Mouse (Mus musculus): ENCODE results near the gene Dcpp1. TPM values are rescaled to one million over a fixed set of nuclear protein-coding genes. Genes with fewer than 3 reads are reported as not detected.

Gene Dcpp1
- polyA plus RNA-seq, 1 experiment from 2014 or later: not detected

- Histone ChIP-seq H3K27ac (ENCODE audit: low read depth, low read length) (no peak overlapping the region), H3K36me3 (ENCODE audit: control insufficient read depth, insufficient read depth, low read length) (no peaks in the 10 kb centered on the region), H3K27me3 (replicated peaks; ENCODE audit: control insufficient read depth, insufficient read depth, low read length) (no peaks in the 10 kb centered on the region), H3K9ac (ENCODE audit: low read length) (no peak overlapping the region), H3K9me3 (replicated peaks; ENCODE audit: control insufficient read depth, low read length) (no peaks in the 10 kb centered on the region), H3K4me3 (ENCODE audit: low read depth, low read length) (no peak overlapping the region), H3K4me1 (ENCODE audit: control insufficient read depth, insufficient read depth, low read length) (no peaks in the 10 kb centered on the region), H3K4me2 (ENCODE audit: low read length) (no peak overlapping the region)
- DNase-seq (ENCODE audit: low spot score) (peak; percentile 58), ATAC-seq (no peak)
- WGBS: 43% methylated on average over 5 of the region's 5 CpGs
Observed at GRCm38 (mm10) chr17:23853292-23853691, 27.4 kb upstream of the Dcpp1 start.

DNA sequence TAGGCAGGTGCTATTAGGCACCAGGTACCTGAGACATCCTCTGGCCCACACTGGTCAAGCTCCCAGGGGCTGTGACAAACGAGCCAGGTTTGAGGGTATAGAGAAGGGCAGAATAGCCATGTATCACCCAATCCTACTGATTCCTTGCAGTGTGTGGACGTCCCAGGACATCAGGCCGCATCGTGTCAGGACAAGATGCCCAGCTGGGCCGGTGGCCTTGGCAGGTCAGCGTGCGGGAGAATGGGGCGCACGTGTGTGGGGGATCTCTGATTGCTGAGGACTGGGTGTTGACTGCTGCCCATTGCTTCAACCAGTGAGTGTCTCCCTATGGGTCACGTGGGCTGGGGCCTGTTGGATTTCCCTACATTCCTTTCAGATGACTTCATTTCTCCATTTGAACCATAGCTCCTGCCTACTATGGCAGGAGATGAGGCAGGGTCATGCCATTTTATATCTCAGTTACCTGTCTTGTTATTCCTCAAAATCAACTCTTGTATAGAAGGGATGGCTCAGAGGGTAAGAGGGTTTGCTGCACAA lies 26.4 kb upstream of the Dcpp1 start:
- DNase-seq (ENCODE audit: low spot score) (no peak), ATAC-seq (no peak)
- H3K4me3 ChIP-seq (ENCODE audit: low read depth, low read length): no peak overlapping the region
- H3K27me3 ChIP-seq (replicated peaks; ENCODE audit: control insufficient read depth, insufficient read depth, low read length): no peaks in the 10 kb centered on the region
- WGBS: 92% methylated on average over 10 of the region's 10 CpGs
- no peak overlapping the region for H3K9ac ChIP-seq (ENCODE audit: low read length)
- no peak overlapping the region for H3K4me2 ChIP-seq (ENCODE audit: low read length)
- no peaks in the 10 kb centered on the region for H3K4me1 ChIP-seq (ENCODE audit: control insufficient read depth, insufficient read depth, low read length)
- no peaks in the 10 kb centered on the region for H3K9me3 ChIP-seq (replicated peaks; ENCODE audit: control insufficient read depth, low read length)
- H3K27ac ChIP-seq (ENCODE audit: low read depth, low read length): no peak overlapping the region
- H3K36me3 ChIP-seq (ENCODE audit: control insufficient read depth, insufficient read depth, low read length): no peaks in the 10 kb centered on the region

- Histone ChIP-seq H3K36me3 (ENCODE audit: control insufficient read depth, insufficient read depth, low read length) (no peaks in the 10 kb centered on the region), H3K4me3 (ENCODE audit: low read depth, low read length) (no peak overlapping the region), H3K27ac (ENCODE audit: low read depth, low read length) (no peak overlapping the region), H3K9me3 (replicated peaks; ENCODE audit: control insufficient read depth, low read length) (no peaks in the 10 kb centered on the region), H3K9ac (ENCODE audit: low read length) (no peak overlapping the region), H3K4me2 (ENCODE audit: low read length) (no peak overlapping the region), H3K27me3 (replicated peaks; ENCODE audit: control insufficient read depth, insufficient read depth, low read length) (no peaks in the 10 kb centered on the region), H3K4me1 (ENCODE audit: control insufficient read depth, insufficient read depth, low read length) (no peaks in the 10 kb centered on the region)
- ATAC-seq (no peak), DNase-seq (ENCODE audit: low spot score) (no peak)
- WGBS: 81% methylated on average over 6 of the region's 6 CpGs
Observed at GRCm38 (mm10) chr17:23857193-23857592, 23.5 kb upstream of the Dcpp1 start.

DNA sequence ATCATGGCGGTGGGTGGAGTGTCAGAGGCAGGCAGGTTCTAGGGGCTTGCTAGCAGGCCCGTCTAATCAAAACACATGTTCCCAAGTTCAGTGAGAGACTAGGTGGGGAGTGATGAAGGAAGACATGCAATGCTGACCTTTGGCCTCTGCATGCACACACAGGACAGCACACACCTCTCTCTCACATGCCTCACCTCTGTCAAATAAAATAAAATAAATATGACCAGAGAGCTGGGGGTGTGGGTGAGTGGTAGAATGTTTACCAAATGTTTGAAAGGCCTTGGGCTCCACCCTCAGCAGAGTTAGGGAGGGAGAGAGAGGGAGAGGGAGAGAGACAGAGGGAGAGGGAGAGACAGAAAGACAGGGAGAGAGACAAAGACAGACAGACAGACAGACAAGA lies 22.8 kb upstream of the Dcpp1 start:
- Histone ChIP-seq H3K4me1 (ENCODE audit: control insufficient read depth, insufficient read depth, low read length) (no peaks in the 10 kb centered on the region), H3K27ac (ENCODE audit: low read depth, low read length) (no peak overlapping the region), H3K9me3 (replicated peaks; ENCODE audit: control insufficient read depth, low read length) (no peaks in the 10 kb centered on the region), H3K4me3 (ENCODE audit: low read depth, low read length) (no peak overlapping the region), H3K36me3 (ENCODE audit: control insufficient read depth, insufficient read depth, low read length) (no peaks in the 10 kb centered on the region), H3K9ac (ENCODE audit: low read length) (no peak overlapping the region), H3K4me2 (ENCODE audit: low read length) (no peak overlapping the region), H3K27me3 (replicated peaks; ENCODE audit: control insufficient read depth, insufficient read depth, low read length) (no peaks in the 10 kb centered on the region)
- WGBS: 88% methylated on average over 2 of the region's 2 CpGs
- DNase-seq (ENCODE audit: low spot score) (no peak), ATAC-seq (no peak)

DNA sequence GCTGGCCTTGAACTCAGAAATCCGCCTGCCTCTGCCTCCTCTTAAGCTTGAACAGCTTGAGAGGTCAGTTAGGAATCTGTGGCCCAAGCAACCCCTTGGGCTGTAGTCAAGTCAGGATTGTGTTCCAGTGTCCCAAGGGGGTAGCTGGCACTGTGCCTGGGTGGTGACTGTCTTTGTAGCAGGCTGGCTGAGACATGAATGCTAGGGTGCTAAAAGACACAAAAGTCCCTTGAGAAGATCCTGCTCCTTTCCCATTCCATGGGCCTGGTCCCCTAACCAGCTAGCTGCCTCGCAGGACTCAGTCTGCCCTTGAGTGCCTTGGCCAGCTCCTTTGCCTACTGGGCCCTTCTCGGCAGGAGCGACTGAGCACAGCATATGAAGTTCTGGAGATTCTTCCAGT lies 17.8 kb upstream of the Dcpp1 start:
- Histone ChIP-seq H3K9me3 (replicated peaks; ENCODE audit: control insufficient read depth, low read length) (no peaks in the 10 kb centered on the region), H3K4me3 (ENCODE audit: low read depth, low read length) (no peak overlapping the region), H3K4me2 (ENCODE audit: low read length) (no peak overlapping the region), H3K27me3 (replicated peaks; ENCODE audit: control insufficient read depth, insufficient read depth, low read length) (no peaks in the 10 kb centered on the region), H3K27ac (ENCODE audit: low read depth, low read length) (no peak overlapping the region), H3K36me3 (ENCODE audit: control insufficient read depth, insufficient read depth, low read length) (no peaks in the 10 kb centered on the region), H3K9ac (ENCODE audit: low read length) (no peak overlapping the region), H3K4me1 (ENCODE audit: control insufficient read depth, insufficient read depth, low read length) (no peaks in the 10 kb centered on the region)
- 79% methylated on average over 4 of the region's 4 CpGs for WGBS
- no peak for DNase-seq (ENCODE audit: low spot score)
- no peak for ATAC-seq

DNA sequence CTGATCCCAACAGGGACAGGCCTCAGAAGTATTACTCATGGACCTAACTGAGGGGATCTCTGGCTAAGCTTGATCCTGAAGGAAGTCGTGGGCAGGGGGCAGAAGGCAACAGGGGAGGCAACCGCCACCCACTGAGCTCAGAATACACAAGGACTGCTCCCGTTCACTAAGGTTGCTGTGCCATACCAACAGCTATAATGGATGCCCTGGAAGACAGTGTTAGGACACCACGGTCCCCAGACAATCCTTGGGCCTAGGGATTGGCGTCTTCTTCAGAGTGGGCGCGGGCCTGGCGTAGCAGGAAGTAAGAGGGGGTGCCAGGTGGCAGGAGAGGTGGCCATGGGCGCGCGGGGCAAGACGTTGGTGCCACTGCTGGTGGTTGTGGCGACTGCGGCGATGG lies 12.9 kb upstream of the Dcpp1 start, which contains the start of gene Prss21:
Gene Prss21 (plus strand): TSS at position 301 of the 400 bp plus-strand sequence.
- H3K4me2 ChIP-seq (ENCODE audit: low read length): no peak within 1 kb of the TSS
- H3K36me3 ChIP-seq (ENCODE audit: control insufficient read depth, insufficient read depth, low read length): no peaks in the 10 kb centered on the region
- no peak within 1 kb of the TSS for H3K4me3 ChIP-seq (ENCODE audit: low read depth, low read length)
- H3K27me3 ChIP-seq (replicated peaks; ENCODE audit: control insufficient read depth, insufficient read depth, low read length): no peaks in the 10 kb centered on the region
- H3K9ac ChIP-seq (ENCODE audit: low read length): no peak within 1 kb of the TSS
- 88% methylated on average over 15 of the region's 15 CpGs for whole genome bisulfite sequencing
- no peaks in the 10 kb centered on the region for H3K9me3 ChIP-seq (replicated peaks; ENCODE audit: control insufficient read depth, low read length)
- no peak within 1 kb of the TSS for H3K27ac ChIP-seq (ENCODE audit: low read depth, low read length)
- no peaks in the 10 kb centered on the region for H3K4me1 ChIP-seq (ENCODE audit: control insufficient read depth, insufficient read depth, low read length)
- ATAC-seq: no peak
- DNase-seq (ENCODE audit: low spot score): no peak

- no peak overlapping the region for H3K4me3 ChIP-seq (ENCODE audit: low read depth, low read length)
- DNase-seq (ENCODE audit: low spot score) (no peak), ATAC-seq (no peak)
- H3K9ac ChIP-seq (ENCODE audit: low read length): no peak overlapping the region
- H3K9me3 ChIP-seq (replicated peaks; ENCODE audit: control insufficient read depth, low read length): no peaks in the 10 kb centered on the region
- H3K27me3 ChIP-seq (replicated peaks; ENCODE audit: control insufficient read depth, insufficient read depth, low read length): no peaks in the 10 kb centered on the region
- no peaks in the 10 kb centered on the region for H3K4me1 ChIP-seq (ENCODE audit: control insufficient read depth, insufficient read depth, low read length)
- WGBS: 90% methylated on average over 11 of the region's 11 CpGs
- H3K27ac ChIP-seq (ENCODE audit: low read depth, low read length): no peak overlapping the region
- no peak overlapping the region for H3K4me2 ChIP-seq (ENCODE audit: low read length)
- H3K36me3 ChIP-seq (ENCODE audit: control insufficient read depth, insufficient read depth, low read length): no peaks in the 10 kb centered on the region
Observed at GRCm38 (mm10) chr17:23868513-23868912, 12.2 kb upstream of the Dcpp1 start.

GRCm38 (mm10) chr17:23873884-23874856 lies 6.5 kb upstream of the Dcpp1 start:
- Histone ChIP-seq H3K27ac (ENCODE audit: low read depth, low read length) (no peak overlapping the region), H3K4me3 (ENCODE audit: low read depth, low read length) (no peak overlapping the region), H3K27me3 (replicated peaks; ENCODE audit: control insufficient read depth, insufficient read depth, low read length) (no peaks in the 10 kb centered on the region), H3K9me3 (replicated peaks; ENCODE audit: control insufficient read depth, low read length) (no peaks in the 10 kb centered on the region), H3K4me2 (ENCODE audit: low read length) (no peak overlapping the region), H3K4me1 (ENCODE audit: control insufficient read depth, insufficient read depth, low read length) (no peaks in the 10 kb centered on the region), H3K9ac (ENCODE audit: low read length) (no peak overlapping the region), H3K36me3 (ENCODE audit: control insufficient read depth, insufficient read depth, low read length) (no peaks in the 10 kb centered on the region)
- 50% methylated on average over 8 of the region's 8 CpGs for WGBS
- ATAC-seq (0 out of 2 replicates have a peak, but pooled peaks have one; percentile 29), DNase-seq (ENCODE audit: low spot score) (peak; percentile 67)

DNA sequence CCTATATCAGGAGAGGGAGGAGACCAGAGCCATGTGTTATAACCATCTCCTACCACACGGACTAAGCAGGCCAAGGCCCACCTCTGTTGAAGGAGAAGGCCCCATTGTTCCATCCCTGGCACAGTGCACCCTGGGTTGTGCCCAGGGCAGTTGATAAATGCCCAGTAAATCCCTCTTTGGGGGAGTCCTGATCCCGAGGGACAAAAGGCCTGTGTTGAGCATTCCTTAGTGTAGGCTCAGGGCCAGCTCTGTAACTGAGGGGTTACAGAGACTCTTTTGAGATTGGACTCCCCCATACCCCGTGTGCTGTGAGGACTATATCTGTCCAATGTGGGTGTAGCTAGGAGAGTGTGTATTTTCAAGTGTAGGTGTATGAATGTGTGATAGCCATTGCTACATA lies 3.9 kb upstream of the Dcpp1 start:
- Histone ChIP-seq H3K9me3 (replicated peaks; ENCODE audit: control insufficient read depth, low read length) (no peaks in the 10 kb centered on the region), H3K36me3 (ENCODE audit: control insufficient read depth, insufficient read depth, low read length) (no peaks in the 10 kb centered on the region), H3K4me2 (ENCODE audit: low read length) (no peak overlapping the region), H3K27ac (ENCODE audit: low read depth, low read length) (no peak overlapping the region), H3K4me3 (ENCODE audit: low read depth, low read length) (no peak overlapping the region), H3K9ac (ENCODE audit: low read length) (no peak overlapping the region), H3K4me1 (ENCODE audit: control insufficient read depth, insufficient read depth, low read length) (no peaks in the 10 kb centered on the region), H3K27me3 (replicated peaks; ENCODE audit: control insufficient read depth, insufficient read depth, low read length) (no peaks in the 10 kb centered on the region)
- ATAC-seq: peak; percentile 29; the same call in 1 of the 2 replicates
- peak; percentile 51 for DNase-seq (ENCODE audit: low spot score)
- WGBS: 35% methylated on average over 3 of the region's 3 CpGs
